In the genomic region with DNA sequence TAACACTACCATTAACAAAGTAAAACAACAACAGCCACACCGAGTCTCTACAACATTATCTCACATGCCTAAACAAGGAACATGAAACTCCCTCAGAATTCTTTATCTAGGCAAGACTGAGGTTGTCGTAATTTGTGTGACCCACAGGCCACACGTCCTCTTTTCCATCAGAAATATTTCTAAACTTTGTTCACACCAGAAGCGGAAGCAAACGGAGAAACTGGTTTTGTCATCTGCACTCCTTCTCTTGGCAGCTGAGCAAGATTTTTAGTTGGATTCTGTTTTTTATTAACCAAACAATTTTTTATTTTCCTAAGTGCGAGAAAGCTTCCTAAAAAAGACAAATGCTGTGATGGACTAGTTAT, we compare ENCODE assay signal across 10 mouse cellular contexts.
DNase-seq lines count a peak whose midpoint lies in the region; ATAC-seq lines count a peak whose summit lies in the region.
"Had no signal": no experiment of that assay in that cellular context is flagged by ENCODE, and none has a peak within 500 bp of the region (broad histone marks: within the 10 kb centered on the region; RNA-seq: fewer than 3 reads in every experiment).

No protein-coding gene starts in this region.

- no peaks in the 10 kb centered on the region for H3K9me3 ChIP-seq in heart, embryonic 13.5 days
- H3K9me3 ChIP-seq: neural tube, embryonic 12.5 days had no signal

- H3K4me1 ChIP-seq in brown adipose tissue, adult 24 weeks (ENCODE audit: control insufficient read depth, insufficient read depth, insufficient read length, low read length), result peaks cover 9% of the 10 kb centered on the region
- H3K4me1 ChIP-seq in heart, embryonic 13.5 days, result peaks cover 51% of the 10 kb centered on the region

- ATAC-seq in heart, embryonic 13.5 days (ENCODE audit: extremely low read depth, insufficient number of reproducible peaks, low FRiP score, low TSS enrichment), result no peak
- no peak for ATAC-seq in CD4-positive, CD25-positive, alpha-beta regulatory T cell, adult 4 months

- H3K36me3 ChIP-seq in heart, embryonic 13.5 days, result no peaks in the 10 kb centered on the region
- H3K36me3 ChIP-seq: neural tube, embryonic 12.5 days had no signal

- peak; percentile 22 for DNase-seq in layer of hippocampus, adult 9-10 months (ENCODE audit: low spot score)
- DNase-seq in layer of hippocampus, adult 8-10 months (ENCODE audit: low spot score in 2 of 2), result no peak
- DNase-seq in lung, postnatal 10 days, result peak; percentile 14
- no peak for DNase-seq in left cerebral cortex, postnatal 10 days (ENCODE audit: extremely low spot score in 1 of 2, low spot score in 2 of 2)
- DNase-seq in spleen, postnatal 4 days (ENCODE audit: low spot score in 2 of 2), result no peak

- peak overlapping the region; percentile 65 for H3K4me2 ChIP-seq in heart, embryonic 13.5 days
- H3K4me2 ChIP-seq: neural tube, embryonic 12.5 days had no signal

- 17% methylated on average over 6 of the region's 6 CpGs for WGBS in heart, embryonic 13.5 days

- H3K9ac ChIP-seq in heart, embryonic 13.5 days, result peak overlapping the region; percentile 77
- H3K9ac ChIP-seq: neural tube, embryonic 12.5 days had no signal

- intact Hi-C loops in left cerebral cortex, postnatal 10 days (cut with DNase I), result no loop called here

- peak overlapping the region; percentile 90 for H3K27ac ChIP-seq in brown adipose tissue, adult 24 weeks (replicated peaks; ENCODE audit: low read depth, low read length)
- peak overlapping the region; percentile 85 for H3K27ac ChIP-seq in heart, embryonic 13.5 days (replicated peaks)
- H3K27ac ChIP-seq: neural tube, embryonic 12.5 days had no signal

- H3K4me3 ChIP-seq in brown adipose tissue, adult 24 weeks (ENCODE audit: insufficient read depth, low read depth, low read length), result peak overlapping the region; percentile 43
- H3K4me3 ChIP-seq in heart, embryonic 13.5 days, result peak overlapping the region; percentile 47
- H3K4me3 ChIP-seq: erythroblast, embryonic 14.5 days; neural tube, embryonic 12.5 days had no signal

- no peaks in the 10 kb centered on the region for H3K27me3 ChIP-seq in heart, embryonic 13.5 days (replicated peaks)
- H3K27me3 ChIP-seq: neural tube, embryonic 12.5 days had no signal

Comparison
In these comparisons a context has a peak if more than half of its experiments do, and no peak if none do; other contexts are left out.
1. DNase-seq: peak in layer of hippocampus, adult 9-10 months (single experiment) and lung, postnatal 10 days (single experiment); none in layer of hippocampus, adult 8-10 months (0 of 2), left cerebral cortex, postnatal 10 days (0 of 2) and spleen, postnatal 4 days (0 of 2).